Mouse (Mus musculus): Measurements from ENCODE around the gene Cdh4. TPM values are rescaled to one million over a fixed set of nuclear protein-coding genes. Genes with fewer than 3 reads are reported as not detected.

Cdh4 gene
- total RNA-seq, 2 experiments from 2014 or later: 5.2 to 11.7 TPM

- no peak overlapping the region for H3K27ac ChIP-seq
- no peak for TF ChIP-seq CTCF (IDR thresholded peaks at IDR 0.05)
- intact Hi-C loops (cut with DNase I): no loop called here
- no peak overlapping the region for H3K4me3 ChIP-seq
- no peak for DNase-seq
Measured at GRCm38 (mm10) chr2:179569171-179569570, 126.9 kb downstream of the Cdh4 start.

- no peak overlapping the region for H3K27ac ChIP-seq
- no peak for TF ChIP-seq CTCF (IDR thresholded peaks at IDR 0.05)
- intact Hi-C loops (cut with DNase I): no loop called here
- no peak for DNase-seq
- H3K4me3 ChIP-seq: no peak overlapping the region
Measured at GRCm38 (mm10) chr2:179571175-179571769, 129.0 kb downstream of the Cdh4 start.

- H3K4me3 ChIP-seq: no peak overlapping the region
- intact Hi-C loops (cut with DNase I): no loop called here
Measured at GRCm38 (mm10) chr2:179573331-179573730, 131.1 kb downstream of the Cdh4 start.

GRCm38 (mm10) chr2:179573786-179574185, 131.6 kb downstream of the Cdh4 start:
- TF ChIP-seq CTCF (IDR thresholded peaks at IDR 0.05): no peak
- Histone ChIP-seq H3K4me3 (no peak overlapping the region), H3K27ac (no peak overlapping the region)
- DNase-seq: no peak
- intact Hi-C loops (cut with DNase I): no loop called here

More at GRCm38 (mm10) chr2:179573331-179573730, 131.1 kb downstream of the Cdh4 start:
- no peak for TF ChIP-seq CTCF (IDR thresholded peaks at IDR 0.05)
- DNase-seq: no peak
- H3K27ac ChIP-seq: no peak overlapping the region

- Histone ChIP-seq H3K27ac (no peak overlapping the region), H3K4me3 (no peak overlapping the region)
- no peak for TF ChIP-seq CTCF (IDR thresholded peaks at IDR 0.05)
- intact Hi-C loops (cut with DNase I): loop anchor here (5.0 kb wide), 1 partner anchor 87 kb away; no protein-coding TSS in a partner anchor
- no peak for DNase-seq
Measured at GRCm38 (mm10) chr2:179575585-179575984, 133.4 kb downstream of the Cdh4 start.

GRCm38 (mm10) chr2:179576221-179576620, 134.0 kb downstream of the Cdh4 start:
- no peak overlapping the region for H3K4me3 ChIP-seq
- no peak overlapping the region for H3K27ac ChIP-seq
- intact Hi-C loops (cut with DNase I): loop anchor here (5.0 kb wide), 1 partner anchor 86 kb away; no protein-coding TSS in a partner anchor
- DNase-seq: no peak
- peak; percentile 53 for TF ChIP-seq CTCF (IDR thresholded peaks at IDR 0.05)

GRCm38 (mm10) chr2:179578329-179578728, 136.1 kb downstream of the Cdh4 start:
- TF ChIP-seq CTCF (IDR thresholded peaks at IDR 0.05): no peak
- Histone ChIP-seq H3K27ac (no peak overlapping the region), H3K4me3 (no peak overlapping the region)
- intact Hi-C loops (cut with DNase I): loop anchor here (5.0 kb wide), 1 partner anchor 84 kb away; no protein-coding TSS in a partner anchor
- no peak for DNase-seq

- no peak for TF ChIP-seq CTCF (IDR thresholded peaks at IDR 0.05)
- no peak overlapping the region for H3K4me3 ChIP-seq
- intact Hi-C loops (cut with DNase I): loop anchor here (5.0 kb wide), 1 partner anchor 83 kb away; no protein-coding TSS in a partner anchor
- no peak overlapping the region for H3K27ac ChIP-seq
- DNase-seq: no peak
Measured at GRCm38 (mm10) chr2:179578842-179579241, 136.6 kb downstream of the Cdh4 start.

GRCm38 (mm10) chr2:179580415-179580814, 138.2 kb downstream of the Cdh4 start:
- TF ChIP-seq CTCF (IDR thresholded peaks at IDR 0.05): no peak
- Histone ChIP-seq H3K27ac (no peak overlapping the region), H3K4me3 (no peak overlapping the region)
- DNase-seq: no peak
- intact Hi-C loops (cut with DNase I): no loop called here

- TF ChIP-seq CTCF (IDR thresholded peaks at IDR 0.05): no peak
- no peak for DNase-seq
- intact Hi-C loops (cut with DNase I): no loop called here
Measured at GRCm38 (mm10) chr2:179581058-179581457, 138.8 kb downstream of the Cdh4 start.

GRCm38 (mm10) chr2:179582966-179583365, 140.7 kb downstream of the Cdh4 start:
- H3K4me3 ChIP-seq: no peak overlapping the region
- H3K27ac ChIP-seq: no peak overlapping the region
- DNase-seq: no peak
- intact Hi-C loops (cut with DNase I): no loop called here
- TF ChIP-seq CTCF (IDR thresholded peaks at IDR 0.05): no peak

More at GRCm38 (mm10) chr2:179581058-179581457, 138.8 kb downstream of the Cdh4 start:
- Histone ChIP-seq H3K27ac (no peak overlapping the region), H3K4me3 (no peak overlapping the region)

- intact Hi-C loops (cut with DNase I): no loop called here
Measured at GRCm38 (mm10) chr2:179584672-179585071, 142.4 kb downstream of the Cdh4 start.

GRCm38 (mm10) chr2:179586436-179586835, 144.2 kb downstream of the Cdh4 start:
- intact Hi-C loops (cut with DNase I): no loop called here
- Histone ChIP-seq H3K27ac (no peak overlapping the region), H3K4me3 (no peak overlapping the region)
- DNase-seq: no peak
- TF ChIP-seq CTCF (IDR thresholded peaks at IDR 0.05): no peak

More at GRCm38 (mm10) chr2:179584672-179585071, 142.4 kb downstream of the Cdh4 start:
- TF ChIP-seq CTCF (IDR thresholded peaks at IDR 0.05): no peak
- Histone ChIP-seq H3K27ac (no peak overlapping the region), H3K4me3 (no peak overlapping the region)
- no peak for DNase-seq

GRCm38 (mm10) chr2:179587069-179587468, 144.8 kb downstream of the Cdh4 start:
- H3K4me3 ChIP-seq: no peak overlapping the region
- no peak overlapping the region for H3K27ac ChIP-seq
- DNase-seq: no peak
- intact Hi-C loops (cut with DNase I): no loop called here
- no peak for TF ChIP-seq CTCF (IDR thresholded peaks at IDR 0.05)
